Comparison of ENCODE assay signal across 8 mouse cellular contexts in the genomic region with DNA sequence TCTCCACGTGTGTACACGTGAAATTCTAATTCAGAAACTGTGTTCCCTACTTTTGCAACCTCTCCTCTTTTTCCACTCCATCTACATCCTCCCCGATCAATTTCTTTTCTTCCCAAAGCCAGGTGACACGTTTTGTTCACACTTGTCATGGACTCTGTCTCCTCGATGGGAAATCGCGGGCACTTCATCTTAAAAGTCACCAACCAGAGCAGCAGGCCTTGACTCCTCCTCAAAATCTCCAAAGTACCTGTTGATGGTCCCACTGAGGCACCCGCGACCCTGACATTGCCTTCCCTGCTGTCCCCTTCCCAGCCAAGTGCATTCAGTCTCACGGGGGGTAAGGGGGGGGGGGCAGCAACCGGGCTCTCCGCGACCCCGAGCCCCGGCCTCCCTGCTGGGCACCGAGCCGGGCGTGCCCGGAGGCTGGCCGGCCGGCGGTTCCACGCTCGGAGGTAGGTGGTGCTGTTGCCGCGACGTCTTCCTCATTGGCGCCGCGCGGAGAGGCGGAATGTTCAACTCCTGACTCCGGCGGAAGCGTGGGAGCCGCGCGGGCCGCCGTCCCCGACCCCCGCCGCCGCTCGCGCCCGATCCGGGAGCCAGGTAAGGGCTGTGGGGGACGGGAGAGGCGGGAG. TPM values are rescaled to one million over a fixed set of nuclear protein-coding genes. Genes with fewer than 3 reads are reported as not detected.
A peak's percentile ranks its signal among the peaks of the same experiment; 100 is the strongest.
DNase-seq lines count a peak whose midpoint lies in the region; ATAC-seq lines count a peak whose summit lies in the region.

Map3k20 (plus strand) TSS at position 382 of the 632 bp plus-strand sequence.

- peak within 1 kb of the TSS; percentile 93 for H3K9ac ChIP-seq in limb, embryonic 13.5 days
- peak within 1 kb of the TSS; percentile 74 for H3K9ac ChIP-seq in midbrain, embryonic 14.5 days (replicated peaks; ENCODE audit: low read length)

- peak within 1 kb of the TSS; percentile 85 for H3K4me3 ChIP-seq in limb, embryonic 13.5 days
- H3K4me3 ChIP-seq in midbrain, embryonic 14.5 days (replicated peaks; ENCODE audit: low read depth, low read length): peak within 1 kb of the TSS; percentile 78

- no peaks in the 10 kb centered on the region for H3K36me3 ChIP-seq in limb, embryonic 13.5 days
- no peaks in the 10 kb centered on the region for H3K36me3 ChIP-seq in midbrain, embryonic 14.5 days (ENCODE audit: control insufficient read depth, insufficient read depth, low read length)

- peak; percentile 71 for ATAC-seq in limb, embryonic 13.5 days (ENCODE audit: low FRiP score, low read depth)
- peak; percentile 67; the same call in 1 of the 2 replicates for ATAC-seq in midbrain, embryonic 14.5 days (ENCODE audit: low FRiP score, low TSS enrichment)

- no peaks in the 10 kb centered on the region; the same call in 1 of the 2 replicates for H3K27me3 ChIP-seq in limb, embryonic 13.5 days
- no peaks in the 10 kb centered on the region for H3K27me3 ChIP-seq in midbrain, embryonic 14.5 days (ENCODE audit: control insufficient read depth, insufficient read depth, low read length)

- H3K9me3 ChIP-seq in limb, embryonic 13.5 days: no peaks in the 10 kb centered on the region
- H3K9me3 ChIP-seq in midbrain, embryonic 14.5 days (ENCODE audit: control insufficient read depth, low read length): no peaks in the 10 kb centered on the region

- H3K4me1 ChIP-seq in limb, embryonic 13.5 days: peaks cover 8% of the 10 kb centered on the region
- H3K4me1 ChIP-seq in midbrain, embryonic 14.5 days (ENCODE audit: control insufficient read depth, insufficient read depth, low read length): no peaks in the 10 kb centered on the region

- no peak within 1 kb of the TSS for H3K27ac ChIP-seq in limb, embryonic 13.5 days
- no peak within 1 kb of the TSS for H3K27ac ChIP-seq in midbrain, embryonic 14.5 days (replicated peaks; ENCODE audit: low read depth, low read length)

- peak within 1 kb of the TSS; percentile 90 for H3K4me2 ChIP-seq in limb, embryonic 13.5 days (replicated peaks)
- peak within 1 kb of the TSS; percentile 99 for H3K4me2 ChIP-seq in midbrain, embryonic 14.5 days (ENCODE audit: low read length)

- WGBS in limb, embryonic 13.5 days: 2% methylated on average over 49 of the region's 50 CpGs
- WGBS in midbrain, embryonic 14.5 days: 2% methylated on average over 49 of the region's 50 CpGs

- DNase-seq in right cerebral cortex, adult 18-20 months: peak; percentile 45
- no peak for DNase-seq in right cerebral cortex, postnatal 36 days (ENCODE audit: low spot score in 2 of 2)
- DNase-seq in embryo, embryonic 9.5 days (ENCODE audit: extremely low spot score): peak; percentile 83
- peak; percentile 98 for DNase-seq in heart, adult 11 months
- DNase-seq in kidney, adult 11 months: peak; percentile 51
- peak; percentile 81 for DNase-seq in midbrain, embryonic 14.5 days
- DNase-seq in spleen, postnatal 4 days (ENCODE audit: low spot score in 2 of 2): peak; percentile 80 to 90

RNA-seq across cellular contexts. Expression of gene Map3k20, which starts in this region (rescaled TPM):
- polyA plus RNA-seq in limb, embryonic 13.5 days (2015; fragmentation: Nextera tagmentation; extraction: Ambion mirVana): 11.8 and 15.5 TPM in 2 replicates
- polyA plus RNA-seq in midbrain, embryonic 14.5 days (2014; fragmentation: Nextera tagmentation; extraction: Ambion mirVana): 3.8 and 6.6 TPM in 2 replicates

Comparison
In these comparisons a context has a peak if more than half of its experiments do, and no peak if none do; other contexts are left out.
1. DNase-seq: peak in right cerebral cortex, adult 18-20 months (single experiment), embryo, embryonic 9.5 days (single experiment), heart, adult 11 months (single experiment), kidney, adult 11 months (single experiment), midbrain, embryonic 14.5 days (single experiment) and spleen, postnatal 4 days (2 of 2); none in right cerebral cortex, postnatal 36 days (0 of 2).